Mouse (Mus musculus): ENCODE data around the gene Gins3. TPM values are rescaled to one million over a fixed set of nuclear protein-coding genes. Genes with fewer than 3 reads are reported as not detected.
A peak's percentile ranks its signal among the peaks of the same experiment; 100 is the strongest.
"Not testable (repeated sequence)": the region's sequence is repeated elsewhere in the genome, so short reads cannot be mapped to it uniquely, and the experiment has no call there.

Gene Gins3
- 16.3 and 22.9 TPM in 2 replicates for total RNA-seq (2017)

DNA sequence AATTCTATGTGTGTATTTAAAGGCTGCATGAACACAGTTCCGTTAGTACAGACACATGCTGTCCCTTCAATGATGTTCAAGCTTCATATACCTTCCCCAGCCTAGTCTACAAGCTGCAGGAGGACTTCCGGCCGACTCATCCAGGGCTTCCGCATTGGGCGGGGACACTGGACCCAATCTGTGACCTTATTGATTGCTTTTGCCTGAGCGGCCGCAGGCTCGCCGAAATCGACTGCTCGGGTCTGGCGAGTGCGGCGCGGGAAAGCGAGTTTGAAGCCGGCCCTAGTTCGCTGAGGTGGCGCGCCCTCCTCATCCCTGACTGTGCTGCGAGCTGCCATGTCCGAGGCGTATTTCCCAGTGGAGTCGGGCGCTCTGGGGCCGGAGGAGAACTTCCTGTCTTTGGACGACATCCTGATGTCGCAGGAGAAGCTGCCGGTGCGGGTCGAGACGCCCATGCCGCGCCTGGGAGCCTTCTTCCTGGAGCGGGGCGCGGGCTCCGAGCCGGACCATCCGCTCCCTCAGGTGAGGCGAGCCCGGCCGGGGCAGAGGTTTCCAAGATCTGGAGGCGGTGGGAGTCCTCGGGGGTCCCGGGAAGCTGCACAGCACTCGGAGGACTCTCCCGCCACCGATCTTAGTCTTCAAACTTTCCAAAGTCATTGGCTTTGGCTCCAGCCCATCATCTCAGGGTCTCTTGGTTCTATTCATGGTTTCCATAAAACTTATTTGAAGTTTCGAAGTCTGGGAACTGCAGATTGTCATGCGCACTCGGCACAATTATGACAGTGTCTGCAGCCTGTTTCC is at the start of gene Gins3:
Gene Gins3 (plus strand): TSS at position 192 of the 801 bp plus-strand sequence.
- peak; percentile 95 to 97 for ATAC-seq (replicated peaks in 1 of 2; ENCODE audit: insufficient read depth in 1 of 2, low FRiP score in 2 of 2, low TSS enrichment in 1 of 2, low read depth in 1 of 2, poor library complexity in 2 of 2, severe bottlenecking in 2 of 2)

DNA sequence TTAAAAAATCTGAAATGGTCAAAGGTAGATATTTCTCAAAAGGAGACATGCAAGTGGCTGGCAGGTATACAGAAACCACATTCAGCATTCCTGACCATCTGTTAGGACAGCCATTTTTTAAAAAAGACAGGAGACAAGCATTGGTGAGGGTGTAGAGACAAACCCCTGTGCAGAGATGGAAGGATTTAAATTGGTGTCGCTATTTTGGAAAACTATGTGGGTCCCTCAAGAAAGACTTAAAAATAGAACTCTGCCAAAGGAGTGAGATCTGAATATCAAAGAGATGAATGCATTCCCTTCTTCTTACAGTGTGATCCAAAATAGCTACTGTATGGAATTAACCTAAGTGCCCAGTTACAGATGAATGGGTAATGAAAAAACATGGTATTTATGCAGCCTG is 45.9 kb upstream of the Gins3 start:
- ATAC-seq (replicated peaks in 1 of 2; ENCODE audit: insufficient read depth in 1 of 2, low FRiP score in 2 of 2, low TSS enrichment in 1 of 2, low read depth in 1 of 2, poor library complexity in 2 of 2, severe bottlenecking in 2 of 2), result no peak

DNA sequence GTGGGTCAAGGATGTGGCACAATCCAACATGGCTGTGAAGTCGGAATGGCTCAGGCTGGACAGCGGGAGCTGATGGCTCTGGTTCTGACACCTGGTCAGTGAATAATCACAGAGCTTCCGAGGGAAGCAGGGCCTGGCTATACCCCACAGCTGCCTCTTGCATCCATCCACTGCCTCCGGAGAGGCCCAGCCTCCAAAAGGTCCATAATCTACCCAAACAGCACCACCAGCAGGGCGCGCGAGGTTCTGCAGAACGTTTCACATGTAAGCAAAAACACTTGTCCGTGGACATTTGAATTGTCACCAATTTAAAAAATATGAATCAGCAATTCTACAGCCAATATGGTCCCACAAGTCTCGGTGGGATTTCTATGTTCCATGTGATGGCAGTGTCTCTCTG is 44.0 kb upstream of the Gins3 start:
- ATAC-seq (replicated peaks in 1 of 2; ENCODE audit: insufficient read depth in 1 of 2, low FRiP score in 2 of 2, low TSS enrichment in 1 of 2, low read depth in 1 of 2, poor library complexity in 2 of 2, severe bottlenecking in 2 of 2), result no peak

DNA sequence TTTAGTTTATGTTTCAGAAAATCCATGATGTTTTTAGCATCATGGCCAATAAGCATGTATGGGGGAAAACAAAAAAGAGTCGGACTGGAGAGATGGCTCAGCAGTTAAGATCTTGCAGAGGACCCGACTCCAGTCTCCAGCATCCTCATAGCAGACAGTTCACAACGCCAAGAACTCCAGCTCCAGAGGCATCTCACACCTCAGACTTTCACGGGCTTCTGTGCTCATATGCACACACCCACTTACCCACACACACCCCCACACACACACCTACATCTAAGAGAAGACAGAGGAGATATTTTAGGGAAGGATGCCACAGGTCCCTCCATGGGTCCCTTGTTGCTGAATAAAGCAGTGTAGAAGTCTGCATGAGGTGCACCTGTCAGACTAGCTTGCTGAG is 42.7 kb upstream of the Gins3 start:
- ATAC-seq (replicated peaks in 1 of 2; ENCODE audit: insufficient read depth in 1 of 2, low FRiP score in 2 of 2, low TSS enrichment in 1 of 2, low read depth in 1 of 2, poor library complexity in 2 of 2, severe bottlenecking in 2 of 2), result no peak

DNA sequence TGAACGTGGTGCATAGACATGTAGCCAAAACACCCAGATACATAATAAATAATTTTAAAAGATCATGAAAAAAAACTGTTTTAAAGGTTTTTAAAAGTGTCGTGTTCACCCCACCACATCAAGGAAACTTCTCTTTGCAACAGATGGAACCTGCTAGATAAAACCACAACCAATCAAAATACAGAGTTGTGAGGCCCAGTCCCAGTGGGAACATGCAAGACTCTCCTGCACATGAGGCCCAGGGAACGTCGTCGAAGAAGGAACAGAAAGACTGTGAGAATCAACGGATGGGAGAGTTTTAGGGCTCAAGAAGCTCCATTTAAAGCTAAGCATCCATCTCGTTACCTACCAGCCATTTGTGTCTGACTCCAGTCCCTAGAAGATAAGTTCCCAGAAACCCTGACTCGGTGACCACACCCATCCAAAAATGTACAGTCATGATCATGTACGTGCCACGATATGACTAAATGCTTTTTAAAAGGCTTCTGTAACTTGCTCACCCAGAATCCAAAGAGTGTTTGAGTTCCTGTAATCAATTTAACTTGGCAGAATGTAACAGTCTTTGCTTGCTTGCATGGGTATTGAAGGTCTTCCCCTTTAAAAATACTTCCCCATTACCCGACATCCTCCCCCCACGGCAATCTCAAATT is 41.0 kb upstream of the Gins3 start:
- peak; percentile 36 to 37; a peak in 1 of 4 replicates for ATAC-seq (replicated peaks in 1 of 2; ENCODE audit: insufficient read depth in 1 of 2, low FRiP score in 2 of 2, low TSS enrichment in 1 of 2, low read depth in 1 of 2, poor library complexity in 2 of 2, severe bottlenecking in 2 of 2)

DNA sequence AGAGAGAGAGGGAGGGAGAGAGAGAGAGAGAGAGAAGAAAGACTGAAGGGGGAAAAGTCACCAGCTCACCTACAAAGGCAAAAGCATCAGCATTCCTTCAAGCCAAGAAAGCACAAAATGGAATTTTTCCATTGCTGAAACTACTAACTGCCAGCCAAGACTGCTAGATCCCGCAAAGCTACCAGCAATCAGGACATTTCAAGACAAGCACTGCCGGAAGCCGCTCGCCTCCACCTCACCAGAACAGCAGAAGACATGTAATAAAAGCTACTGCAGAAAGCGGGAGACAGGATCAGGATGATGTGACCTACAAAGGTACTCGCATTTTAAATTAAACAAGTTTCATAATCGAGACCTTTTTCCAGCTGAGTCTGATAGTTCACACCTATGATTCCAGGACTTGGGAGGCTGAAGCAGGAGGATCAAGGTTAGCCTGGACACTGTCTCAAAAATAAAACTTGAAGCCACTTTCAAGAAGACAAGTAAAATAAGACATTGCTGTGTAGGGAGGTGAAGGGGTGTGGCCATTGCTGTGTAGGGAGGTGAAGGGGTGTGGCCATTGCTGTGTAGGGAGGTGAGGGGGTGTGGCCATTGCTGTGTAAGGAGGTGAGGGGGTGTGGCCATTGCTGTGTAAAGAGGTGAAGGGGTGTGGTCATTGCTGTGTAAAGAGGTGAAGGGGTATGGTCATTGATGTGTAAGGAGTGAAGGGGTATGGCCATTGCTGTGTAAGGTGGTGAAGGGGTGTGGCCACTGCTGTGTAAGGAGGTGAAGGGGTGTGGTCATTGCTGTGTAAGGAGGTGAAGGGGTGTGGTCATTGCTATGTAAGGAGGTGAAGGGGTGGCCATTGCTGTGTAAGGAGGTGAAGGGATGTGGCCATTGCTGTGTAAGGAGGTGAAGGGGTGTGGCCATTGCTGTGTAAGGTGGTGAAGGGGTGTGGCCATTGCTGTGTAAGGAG is 39.5 kb upstream of the Gins3 start:
- no peak for ATAC-seq (replicated peaks in 1 of 2; ENCODE audit: insufficient read depth in 1 of 2, low FRiP score in 2 of 2, low TSS enrichment in 1 of 2, low read depth in 1 of 2, poor library complexity in 2 of 2, severe bottlenecking in 2 of 2)

DNA sequence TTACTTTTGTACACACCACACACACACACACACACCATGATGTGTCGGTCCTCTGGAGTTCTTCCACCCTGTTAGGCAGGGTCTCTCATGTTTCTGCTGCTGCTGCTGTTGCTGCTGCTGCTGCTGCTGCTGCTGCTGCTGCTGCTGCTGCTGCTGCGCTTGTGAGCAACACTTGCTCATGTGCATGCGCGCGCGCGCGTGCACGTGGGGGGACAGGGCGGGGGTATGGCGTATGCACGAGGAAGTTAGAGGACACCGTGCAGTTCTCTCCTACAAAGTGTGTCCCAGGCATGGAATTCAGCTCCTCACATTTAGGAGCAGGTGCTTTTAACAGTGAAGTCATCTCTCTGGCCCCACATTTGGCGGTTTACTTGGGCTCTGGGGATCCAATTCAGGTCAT is 38.1 kb upstream of the Gins3 start:
- no peak for ATAC-seq (replicated peaks in 1 of 2; ENCODE audit: insufficient read depth in 1 of 2, low FRiP score in 2 of 2, low TSS enrichment in 1 of 2, low read depth in 1 of 2, poor library complexity in 2 of 2, severe bottlenecking in 2 of 2)

DNA sequence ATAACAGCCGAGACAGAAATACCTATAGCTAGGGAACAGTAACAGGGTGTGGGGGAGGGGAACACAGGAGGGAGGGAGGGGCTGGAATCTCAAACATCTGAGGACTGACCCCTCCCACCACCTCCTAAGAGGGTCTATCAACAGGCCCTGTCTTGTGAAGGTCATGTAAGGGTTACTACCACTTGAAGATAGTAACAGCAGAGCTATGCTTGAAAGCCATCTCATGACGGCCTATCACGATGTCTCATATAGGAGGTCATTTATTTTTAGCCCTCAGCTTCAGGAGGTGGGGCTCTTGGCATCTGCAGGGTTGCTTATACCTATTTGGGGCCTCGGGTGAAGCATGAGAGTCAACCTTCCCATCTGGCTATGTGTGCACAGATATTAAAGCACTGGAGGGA is 36.4 kb upstream of the Gins3 start:
- no peak for ATAC-seq (replicated peaks in 1 of 2; ENCODE audit: insufficient read depth in 1 of 2, low FRiP score in 2 of 2, low TSS enrichment in 1 of 2, low read depth in 1 of 2, poor library complexity in 2 of 2, severe bottlenecking in 2 of 2)

DNA sequence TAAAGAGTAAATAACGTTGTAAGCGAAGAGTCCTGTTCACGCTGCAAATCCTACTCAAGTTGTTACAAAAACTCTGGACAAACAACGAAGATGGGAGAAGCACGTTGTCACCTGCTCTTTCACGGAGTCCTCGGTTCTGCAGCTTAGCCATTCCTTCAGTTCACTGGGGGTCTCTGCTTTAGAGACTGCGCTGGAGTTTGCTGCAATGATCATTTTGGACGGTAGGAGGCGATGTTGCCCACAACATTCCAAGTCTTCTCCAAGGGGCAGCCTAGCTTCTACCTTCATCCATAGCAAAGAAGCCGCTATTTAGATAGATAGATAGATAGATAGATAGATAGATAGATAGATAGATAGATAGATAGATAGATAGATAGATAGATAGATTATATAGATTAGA is 33.4 kb upstream of the Gins3 start:
- ATAC-seq (replicated peaks in 1 of 2; ENCODE audit: insufficient read depth in 1 of 2, low FRiP score in 2 of 2, low TSS enrichment in 1 of 2, low read depth in 1 of 2, poor library complexity in 2 of 2, severe bottlenecking in 2 of 2), result peak in 1 of 2 experiments; percentile 62; a peak in 3 of 4 replicates

DNA sequence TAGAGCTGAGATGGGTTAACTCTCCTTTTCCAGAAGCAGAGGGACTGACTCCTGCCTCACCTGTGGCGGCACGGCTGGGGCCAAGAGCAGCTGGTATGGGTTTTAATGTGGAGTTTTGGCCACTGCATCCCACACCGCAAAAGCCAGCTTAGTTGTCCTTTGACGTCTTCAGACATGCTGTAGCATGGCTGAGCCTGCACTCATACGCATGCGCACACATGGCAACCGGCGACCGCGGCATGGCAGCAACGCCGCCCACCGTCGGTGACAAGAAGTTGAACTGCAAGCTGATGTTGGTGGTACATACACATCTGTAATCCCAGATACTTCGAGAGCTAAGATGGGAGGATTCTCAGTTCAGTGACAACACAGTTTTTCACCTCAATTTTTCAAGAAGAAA is 31.9 kb upstream of the Gins3 start:
- ATAC-seq (replicated peaks in 1 of 2; ENCODE audit: insufficient read depth in 1 of 2, low FRiP score in 2 of 2, low TSS enrichment in 1 of 2, low read depth in 1 of 2, poor library complexity in 2 of 2, severe bottlenecking in 2 of 2), result no peak

DNA sequence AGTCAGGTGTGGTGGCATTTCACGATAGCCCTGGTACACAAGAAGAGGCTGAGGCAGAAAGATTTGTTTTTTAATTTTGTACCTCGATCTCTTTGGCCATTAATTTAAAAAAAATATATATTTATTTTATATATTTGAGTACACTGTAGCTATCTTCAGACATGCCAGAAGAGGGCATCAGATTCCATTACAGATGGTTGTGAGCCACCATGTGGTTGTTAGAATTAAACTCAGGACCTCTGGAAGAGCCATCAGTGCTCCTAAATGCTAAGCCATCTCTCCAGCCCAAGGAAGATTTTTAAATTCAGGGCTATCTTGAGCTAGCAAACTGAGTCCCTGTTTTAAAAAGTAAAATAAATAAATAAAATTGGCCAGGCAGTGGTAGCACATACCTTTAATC is 31.1 kb upstream of the Gins3 start:
- no peak for ATAC-seq (replicated peaks in 1 of 2; ENCODE audit: insufficient read depth in 1 of 2, low FRiP score in 2 of 2, low TSS enrichment in 1 of 2, low read depth in 1 of 2, poor library complexity in 2 of 2, severe bottlenecking in 2 of 2)

DNA sequence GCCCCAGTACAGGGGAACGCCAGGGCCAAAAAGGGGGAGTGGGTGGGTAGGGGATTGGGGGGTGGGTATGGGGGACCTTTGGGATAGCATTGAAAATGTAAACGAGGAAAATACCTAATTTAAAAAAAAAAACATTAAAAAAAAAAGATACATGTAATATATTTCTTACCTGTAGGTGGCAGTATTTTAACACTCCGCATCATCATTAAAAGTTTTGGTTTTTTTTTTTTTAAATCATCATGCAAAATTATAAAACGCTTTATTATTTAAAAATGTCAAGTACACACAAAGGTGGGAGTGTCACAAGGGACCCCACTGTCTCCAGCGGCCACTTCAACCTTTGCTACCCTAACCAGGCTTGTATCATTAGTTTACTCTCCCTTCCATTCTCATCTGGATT is 26.7 kb upstream of the Gins3 start:
- not testable (repeated sequence) for ATAC-seq (replicated peaks in 1 of 2; ENCODE audit: insufficient read depth in 1 of 2, low FRiP score in 2 of 2, low TSS enrichment in 1 of 2, low read depth in 1 of 2, poor library complexity in 2 of 2, severe bottlenecking in 2 of 2)

DNA sequence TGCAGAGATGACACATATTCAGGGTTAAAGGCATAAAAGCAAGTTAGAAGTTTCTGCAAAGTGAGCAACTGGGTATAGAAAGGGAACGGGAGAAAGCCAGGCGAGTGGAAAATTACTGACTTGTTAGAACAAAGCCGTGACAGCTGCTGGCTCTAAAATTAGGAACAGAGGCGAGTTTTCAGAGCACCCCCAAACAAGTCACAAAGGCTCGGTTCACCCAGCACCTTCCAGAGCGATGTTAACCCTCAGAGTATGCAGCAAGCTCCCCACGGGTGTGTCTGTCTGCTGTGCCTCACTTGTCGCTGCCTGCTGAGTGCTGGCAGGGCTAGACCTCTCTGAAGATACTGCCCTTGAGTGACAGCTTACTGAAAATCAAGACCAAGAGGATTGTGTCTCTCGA is 26.0 kb upstream of the Gins3 start:
- ATAC-seq (replicated peaks in 1 of 2; ENCODE audit: insufficient read depth in 1 of 2, low FRiP score in 2 of 2, low TSS enrichment in 1 of 2, low read depth in 1 of 2, poor library complexity in 2 of 2, severe bottlenecking in 2 of 2), result no peak

DNA sequence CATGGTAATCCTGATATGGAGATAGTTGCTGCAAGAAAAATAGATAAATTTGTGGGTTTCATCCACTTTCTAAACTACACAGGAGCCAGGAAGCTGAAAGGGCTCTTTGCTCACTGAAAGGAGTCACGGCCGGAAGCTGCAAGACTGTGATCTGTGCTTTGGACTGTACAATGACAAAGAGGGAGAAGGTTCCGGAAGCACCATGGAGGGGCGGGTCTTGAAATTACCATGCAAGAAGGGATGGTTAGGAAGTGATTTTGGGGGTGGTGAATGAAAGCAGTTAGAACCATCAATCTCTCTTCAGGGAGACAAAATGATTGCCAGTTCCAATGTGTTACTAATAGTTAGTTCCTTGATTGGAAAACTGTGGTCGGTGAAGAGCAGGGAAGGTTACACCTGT is 23.8 kb upstream of the Gins3 start:
- no peak for ATAC-seq (replicated peaks in 1 of 2; ENCODE audit: insufficient read depth in 1 of 2, low FRiP score in 2 of 2, low TSS enrichment in 1 of 2, low read depth in 1 of 2, poor library complexity in 2 of 2, severe bottlenecking in 2 of 2)

DNA sequence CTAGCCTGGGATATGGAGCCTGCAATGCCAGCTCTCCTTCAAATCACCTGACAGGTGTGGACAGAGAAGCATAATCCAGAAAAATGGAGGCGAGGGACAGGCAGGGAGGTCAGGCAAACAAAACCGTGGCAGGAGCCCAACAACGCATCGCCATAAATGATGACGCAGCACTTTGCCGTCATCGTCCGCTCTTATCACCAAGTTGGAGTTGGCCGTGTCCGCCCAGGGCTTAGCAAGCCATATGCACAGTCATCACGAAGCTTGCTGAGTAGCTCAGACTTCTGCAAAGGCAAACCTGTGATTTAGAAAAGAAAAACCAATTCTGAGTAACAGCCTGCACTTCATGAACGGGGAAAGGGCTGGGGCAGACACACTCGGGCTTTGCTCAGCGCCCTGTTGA is 22.5 kb upstream of the Gins3 start:
- ATAC-seq (replicated peaks in 1 of 2; ENCODE audit: insufficient read depth in 1 of 2, low FRiP score in 2 of 2, low TSS enrichment in 1 of 2, low read depth in 1 of 2, poor library complexity in 2 of 2, severe bottlenecking in 2 of 2), result no peak

DNA sequence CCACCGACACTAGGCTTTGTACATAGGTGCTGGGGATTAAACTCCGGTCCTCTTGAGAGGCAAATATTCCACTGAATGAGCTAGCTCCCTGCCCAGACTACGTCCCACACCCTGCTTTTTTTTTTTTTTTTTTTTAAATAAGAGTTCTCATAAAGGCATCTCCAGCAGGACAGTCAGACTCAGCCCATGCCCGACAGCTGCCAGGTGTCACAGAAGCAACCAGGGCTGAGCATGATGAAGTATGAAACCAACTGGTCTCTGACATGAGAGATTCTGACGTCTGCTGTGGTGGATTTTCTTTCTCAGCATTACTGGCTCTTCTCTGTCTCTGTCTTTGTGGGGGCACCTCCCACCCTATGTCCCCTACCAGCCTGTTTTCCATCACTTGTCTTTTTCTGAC is 21.5 kb upstream of the Gins3 start:
- ATAC-seq (replicated peaks in 1 of 2; ENCODE audit: insufficient read depth in 1 of 2, low FRiP score in 2 of 2, low TSS enrichment in 1 of 2, low read depth in 1 of 2, poor library complexity in 2 of 2, severe bottlenecking in 2 of 2), result no peak

DNA sequence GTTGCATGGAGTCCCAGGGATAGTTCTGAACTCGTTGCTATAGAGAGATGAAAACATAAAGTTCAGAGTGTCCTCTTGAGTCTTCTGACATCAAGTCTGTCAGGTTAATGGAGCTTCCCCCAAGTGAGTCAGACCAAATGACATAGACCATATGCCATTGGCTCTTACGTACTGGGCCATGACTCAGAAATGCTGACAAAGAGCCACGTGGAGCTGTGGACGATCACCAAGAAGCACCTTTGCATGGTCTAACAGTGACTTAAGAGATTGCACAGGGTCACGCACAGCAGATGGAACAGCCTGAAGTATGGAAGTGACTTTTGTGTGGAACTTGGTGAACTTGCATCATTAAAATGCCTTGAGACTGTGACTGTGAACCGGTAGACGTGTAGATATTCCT is 16.9 kb upstream of the Gins3 start:
- no peak for ATAC-seq (replicated peaks in 1 of 2; ENCODE audit: insufficient read depth in 1 of 2, low FRiP score in 2 of 2, low TSS enrichment in 1 of 2, low read depth in 1 of 2, poor library complexity in 2 of 2, severe bottlenecking in 2 of 2)

DNA sequence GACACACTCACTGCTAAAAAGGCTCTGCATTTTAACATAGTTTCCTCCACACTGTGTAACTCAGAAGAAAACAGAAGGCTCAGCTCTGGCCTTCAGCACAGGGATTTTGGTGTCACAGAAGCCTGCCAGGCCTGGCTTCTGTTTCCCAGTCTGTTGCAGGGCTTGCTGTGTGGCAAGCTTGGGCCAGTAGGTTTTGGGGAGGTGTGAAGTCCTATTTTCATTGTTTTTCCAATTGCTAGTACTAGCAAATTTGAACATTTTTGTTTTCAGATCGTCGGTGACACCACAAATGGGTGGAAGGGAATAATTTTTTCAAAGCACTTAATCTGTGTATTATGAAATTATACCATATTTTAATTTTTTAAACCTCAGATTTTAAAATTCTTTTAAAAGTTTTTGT is 13.2 kb upstream of the Gins3 start:
- ATAC-seq (replicated peaks in 1 of 2; ENCODE audit: insufficient read depth in 1 of 2, low FRiP score in 2 of 2, low TSS enrichment in 1 of 2, low read depth in 1 of 2, poor library complexity in 2 of 2, severe bottlenecking in 2 of 2), result no peak

All from hematopoietic stem cell, adult 5-6 weeks (primary cell).